Mouse (Mus musculus) heart, postnatal 36 days (tissue): ENCODE results near the gene Snf8. TPM values are rescaled to one million over a fixed set of nuclear protein-coding genes. Genes with fewer than 3 reads are reported as not detected.

Experiments used
- DNase-seq, 2 experiments: peaks; one replicate each; pipeline ENCODE4 v3.0.0; 2021 to 2022
- intact Hi-C: fragments of 180-260 bp; cut with DNase I; formaldehyde crosslinking; loops from one replicate; pipeline ENCODE4 v1.15.1; 2025
- total RNA-seq, 2 experiments: library from RNA; stranded (reverse); gene quantifications; 2 replicates each; pipeline ENCODE4 v1.2.3; 2021

Snf8 gene
- 10 to 100 TPM; 44.1 to 46.2 TPM for total RNA-seq

- intact Hi-C loops, result loop anchor here (2.0 to 5.0 kb wide), 3 partner anchors 26 to 43 kb away; partner anchors contain the start of genes Atp5g1 and Ube2z
- peak; percentile 95 to 97 for DNase-seq
These were observed at the start of gene Snf8 for GRCm38 (mm10) chr11:96034596-96035052. Gene Snf8, plus strand, starts transcription at chr11:96034885.

- intact Hi-C loops, result no loop called here
These were observed 46.7 kb upstream of the Snf8 start for GRCm38 (mm10) chr11:95987854-95988447.

GRCm38 (mm10) chr11:95988533-95988932, 46.2 kb upstream of the Snf8 start:
- intact Hi-C loops, result no loop called here
- DNase-seq, result peak; percentile 54 to 72

More at GRCm38 (mm10) chr11:95987854-95988447, 46.7 kb upstream of the Snf8 start:
- DNase-seq, result no peak

- intact Hi-C loops, result no loop called here
- no peak for DNase-seq
These were observed 44.8 kb upstream of the Snf8 start for GRCm38 (mm10) chr11:95989864-95990263.

- DNase-seq, result no peak
- intact Hi-C loops, result no loop called here
These were observed 44.3 kb upstream of the Snf8 start for GRCm38 (mm10) chr11:95990431-95990830.

- intact Hi-C loops, result no loop called here
- peak in 1 of 2 experiments; percentile 13 for DNase-seq
These were observed 43.6 kb upstream of the Snf8 start for GRCm38 (mm10) chr11:95990886-95991708.

GRCm38 (mm10) chr11:95994151-95994550, 40.5 kb upstream of the Snf8 start:
- intact Hi-C loops, result no loop called here
- DNase-seq, result no peak

- no peak for DNase-seq
- intact Hi-C loops, result no loop called here
These were observed 31.4 kb upstream of the Snf8 start for GRCm38 (mm10) chr11:96003100-96003900.

- DNase-seq, result peak in 1 of 2 experiments; percentile 44
- intact Hi-C loops, result no loop called here
These were observed 30.5 kb upstream of the Snf8 start for GRCm38 (mm10) chr11:96003969-96004792.

- intact Hi-C loops, result loop anchor here (5.0 kb wide), 1 partner anchor 277 kb away; the partner anchor contains the start of gene Hoxb8
- peak in 1 of 2 experiments; percentile 30 for DNase-seq
These were observed 29.8 kb upstream of the Snf8 start for GRCm38 (mm10) chr11:96004793-96005402.

GRCm38 (mm10) chr11:96005403-96006271, 29.0 kb upstream of the Snf8 start, which contains the start of gene Igf2bp1:
Gene Igf2bp1, minus strand, starts transcription at chr11:96005940.
- intact Hi-C loops, result loop anchor here (5.0 kb wide), 1 partner anchor 277 kb away; the partner anchor contains the start of gene Hoxb8
- DNase-seq, result peak; percentile 46 to 67

- intact Hi-C loops, result loop anchor here (5.0 kb wide), 1 partner anchor 276 kb away; the partner anchor contains the start of gene Hoxb8
- peak; percentile 25 to 55 for DNase-seq
These were observed 28.3 kb upstream of the Snf8 start for GRCm38 (mm10) chr11:96006367-96006851.

- DNase-seq, result peak; percentile 36 to 47
- intact Hi-C loops, result loop anchor here (5.0 kb wide), 1 partner anchor 275 kb away; the partner anchor contains the start of gene Hoxb8
These were observed 27.7 kb upstream of the Snf8 start for GRCm38 (mm10) chr11:96006852-96007515.

GRCm38 (mm10) chr11:96007516-96008235, 27.0 kb upstream of the Snf8 start:
- intact Hi-C loops, result loop anchor here (2.0 to 5.0 kb wide), 2 partner anchors 27 to 275 kb away; partner anchors contain the start of genes Hoxb8 and Snf8

GRCm38 (mm10) chr11:96008827-96009226, 25.9 kb upstream of the Snf8 start:
- DNase-seq, result no peak
- intact Hi-C loops, result loop anchor here (2.0 to 5.0 kb wide), 2 partner anchors 26 to 273 kb away; partner anchors contain the start of genes Hoxb8 and Snf8

More at GRCm38 (mm10) chr11:96007516-96008235, 27.0 kb upstream of the Snf8 start:
- DNase-seq, result peak; percentile 14 to 63

GRCm38 (mm10) chr11:96011982-96012381, 22.7 kb upstream of the Snf8 start:
- no peak for DNase-seq
- intact Hi-C loops, result loop anchor here (5.0 kb wide), 1 partner anchor 190 kb away; no protein-coding TSS in a partner anchor
